Mouse (Mus musculus): ENCODE data around the gene Tgfb1.

DNA sequence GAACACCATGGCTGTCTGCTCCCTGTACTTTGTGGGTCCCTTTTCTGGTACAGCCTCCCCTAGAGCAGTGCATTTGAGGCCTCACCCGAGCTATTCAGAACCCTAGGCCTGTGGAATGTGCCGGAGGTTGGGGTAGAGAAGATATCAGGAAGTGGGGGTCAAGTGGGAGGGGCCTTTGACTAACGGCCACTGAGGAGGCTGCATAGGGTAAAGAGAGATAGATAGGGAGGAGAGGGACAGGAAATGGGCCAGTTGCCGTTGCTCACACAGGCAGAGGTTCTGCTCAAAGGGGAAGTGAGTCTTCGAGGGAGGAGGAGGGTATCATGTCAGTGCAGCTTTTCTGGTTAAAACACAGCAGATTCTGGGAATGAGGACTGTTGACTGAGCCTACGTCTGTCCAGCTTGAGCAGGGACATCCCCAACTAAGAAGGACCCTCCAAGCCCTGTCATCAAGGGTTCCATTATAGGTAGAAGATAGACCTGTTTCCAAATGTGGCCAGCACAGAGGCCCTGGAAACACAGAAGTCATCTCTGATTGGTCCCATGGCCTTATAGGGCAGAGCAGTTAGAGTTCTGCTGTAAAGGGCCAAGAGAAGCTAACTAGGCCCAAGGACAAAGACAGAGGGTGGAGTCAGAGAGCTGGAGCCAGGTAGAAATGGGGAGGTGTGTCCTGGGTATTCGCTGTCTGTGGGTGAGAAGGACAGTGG, 3.2 kb upstream of the Tgfb1 start:
- no peak for TF ChIP-seq CTCF (IDR thresholded peaks at IDR 0.05; ENCODE audit: borderline replicate concordance, insufficient read depth, low read depth, low read length)
- no peak for TF ChIP-seq POLR2A (IDR thresholded peaks at IDR 0.05; ENCODE audit: borderline replicate concordance, insufficient read depth, low read length)
